Mouse (Mus musculus) neural tube, embryonic 14.5 days (tissue): Measurements from ENCODE around the gene Atpif1. TPM values are rescaled to one million over a fixed set of nuclear protein-coding genes. Genes with fewer than 3 reads are reported as not detected.

Source experiments
- ATAC-seq: fragments of 200-750 bp; cut with Nextera tagmentation; 2 replicates; pipeline ENCODE4 v1.8.0; 2017; ENCODE audit warnings: low read depth, mild to moderate bottlenecking, moderate TSS enrichment, moderate library complexity
- H3K27ac ChIP-seq: fragments of 300-500 bp; sonication (generic); 2 replicates; pipeline ENCODE4 v1.5.1; 2014; ENCODE audit warnings: low read depth, mild to moderate bottlenecking, control low read depth, low read length, moderate library complexity, mixed read lengths
- H3K27me3 ChIP-seq: fragments of 300-500 bp; sonication (generic); 2 replicates; pipeline ENCODE4 v1.6.1; 2014; ENCODE audit warnings: low read length; ENCODE audit not compliant: control insufficient read depth, insufficient read depth
- H3K36me3 ChIP-seq: fragments of 300-500 bp; sonication (generic); 2 replicates; pipeline ENCODE4 v1.6.1; 2014; ENCODE audit warnings: low read length, mixed read lengths; ENCODE audit not compliant: control insufficient read depth, insufficient read depth
- H3K4me1 ChIP-seq: fragments of 300-500 bp; sonication (generic); 2 replicates; pipeline ENCODE4 v1.6.1; 2014; ENCODE audit warnings: low read length; ENCODE audit not compliant: control insufficient read depth, insufficient read depth
- H3K4me2 ChIP-seq: fragments of 300-500 bp; sonication (generic); 2 replicates; pipeline ENCODE4 v1.6.1; 2014; ENCODE audit warnings: mild to moderate bottlenecking, low read depth, low read length, control low read depth
- H3K4me3 ChIP-seq: fragments of 300-500 bp; sonication (generic); 2 replicates; pipeline ENCODE4 v1.5.1; 2014; ENCODE audit warnings: low read depth, low read length, control low read depth, mixed read lengths
- H3K9ac ChIP-seq: fragments of 300-500 bp; sonication (generic); replicated peaks from 2 replicates; pipeline ENCODE4 v1.6.1; 2014; ENCODE audit warnings: low read depth, mild to moderate bottlenecking, control low read depth, low read length, mixed read lengths
- H3K9me3 ChIP-seq: fragments of 300-500 bp; sonication (generic); 2 replicates; pipeline ENCODE4 v1.6.1; 2016; ENCODE audit warnings: low read length; ENCODE audit not compliant: control insufficient read depth
- WGBS: fragments of 180-500 bp; shearing (Covaris S2); extraction: QIAGEN DNeasy Blood & Tissue Kit; methylation state at CpG from one replicate; pipeline ENCODE4 v1.1.7; 2014; 5-methylcytosine and 5-hydroxymethylcytosine counted together
- polyA plus RNA-seq: library from polyadenylated mRNA; unstranded; fragments of >200 nt; fragmentation: Nextera tagmentation; extraction: Ambion mirVana; gene quantifications from 2 replicates; pipeline ENCODE4 v1.2.1, GENCODE M21; 2014

Gene Atpif1
- polyA plus RNA-seq, 1 experiment from 2014 or later: 1,728 TPM

DNA sequence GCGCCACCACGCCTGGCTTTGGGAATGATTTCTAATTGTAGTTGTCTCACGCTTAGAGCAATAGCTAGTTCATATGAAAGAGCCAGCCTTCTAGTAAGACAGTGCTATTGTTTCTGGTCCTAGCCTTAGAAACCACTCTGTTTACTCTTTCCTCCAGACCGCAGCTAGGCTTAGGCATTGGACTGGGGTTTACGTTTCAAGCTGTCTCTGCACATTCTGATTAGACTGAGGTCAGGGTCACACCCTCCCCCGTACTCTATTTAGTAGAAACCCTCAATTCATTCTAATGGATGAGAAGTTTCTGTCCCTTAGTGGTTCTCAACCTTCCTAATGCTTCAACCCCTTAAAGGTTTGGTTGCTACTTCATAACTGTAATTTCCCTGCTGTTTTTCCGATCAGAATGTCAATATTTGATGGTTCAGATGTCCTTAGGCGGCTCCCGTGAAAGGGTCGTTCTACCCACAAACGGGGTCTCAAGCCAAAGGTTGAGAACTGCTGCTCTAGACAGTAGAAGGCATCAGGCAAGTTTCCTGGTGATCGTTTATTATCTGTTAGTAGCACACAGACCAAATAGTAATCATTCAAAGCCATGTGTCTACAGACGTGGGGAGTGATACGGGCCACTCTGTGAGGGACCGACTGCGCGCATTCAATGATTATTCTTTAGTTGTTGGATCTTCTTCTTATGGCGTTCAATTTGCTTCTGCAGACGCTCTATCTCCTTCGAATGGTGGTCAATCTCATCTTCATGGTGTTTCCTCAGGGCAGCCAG lies 3.2 kb downstream of the Atpif1 start:
- Histone ChIP-seq H3K4me3 (no peak overlapping the region), H3K4me2 (no peak overlapping the region), H3K36me3 (peaks cover 5% of the 10 kb centered on the region), H3K27ac (no peak overlapping the region), H3K9ac (no peak overlapping the region), H3K27me3 (no peaks in the 10 kb centered on the region; the same call in 1 of the 2 replicates), H3K4me1 (peaks cover 5% of the 10 kb centered on the region; the same call in 1 of the 2 replicates), H3K9me3 (no peaks in the 10 kb centered on the region)
- 97% methylated on average over 20 of the region's 20 CpGs for WGBS
- no peak for ATAC-seq

GRCm38 (mm10) chr4:132529344-132529743 lies 4.1 kb downstream of the Atpif1 start:
- Histone ChIP-seq H3K36me3 (peaks cover 5% of the 10 kb centered on the region), H3K27me3 (no peaks in the 10 kb centered on the region; the same call in 1 of the 2 replicates), H3K4me3 (no peak overlapping the region), H3K9ac (no peak overlapping the region), H3K4me1 (peaks cover 5% of the 10 kb centered on the region; the same call in 1 of the 2 replicates), H3K4me2 (no peak overlapping the region), H3K27ac (no peak overlapping the region), H3K9me3 (no peaks in the 10 kb centered on the region)
- WGBS: 90% methylated on average over 4 of the region's 4 CpGs
- ATAC-seq: no peak

- Histone ChIP-seq H3K27me3 (no peaks in the 10 kb centered on the region; the same call in 1 of the 2 replicates), H3K36me3 (peaks cover 5% of the 10 kb centered on the region), H3K4me3 (no peak overlapping the region), H3K4me2 (no peak overlapping the region), H3K9me3 (no peaks in the 10 kb centered on the region), H3K27ac (no peak overlapping the region), H3K4me1 (no peaks in the 10 kb centered on the region), H3K9ac (no peak overlapping the region)
- WGBS: 93% methylated on average over 8 of the region's 8 CpGs
- no peak for ATAC-seq
Observed at GRCm38 (mm10) chr4:132527917-132528522, 5.4 kb downstream of the Atpif1 start.

- Histone ChIP-seq H3K27me3 (no peaks in the 10 kb centered on the region), H3K4me3 (no peak overlapping the region), H3K9me3 (no peaks in the 10 kb centered on the region), H3K4me2 (no peak overlapping the region), H3K9ac (no peak overlapping the region), H3K27ac (no peak overlapping the region), H3K36me3 (peaks cover 5% of the 10 kb centered on the region), H3K4me1 (no peaks in the 10 kb centered on the region)
- no peak for ATAC-seq
- WGBS: 46% methylated on average over 2 of the region's 2 CpGs
Observed at GRCm38 (mm10) chr4:132526678-132527077, 6.8 kb downstream of the Atpif1 start.

- no peak for ATAC-seq
Observed at GRCm38 (mm10) chr4:132524808-132525207, 8.7 kb downstream of the Atpif1 start.

GRCm38 (mm10) chr4:132524321-132524741 lies 9.1 kb downstream of the Atpif1 start:
- 18% methylated on average over 11 of the region's 11 CpGs for WGBS
- Histone ChIP-seq H3K27ac (no peak overlapping the region), H3K4me2 (no peak overlapping the region), H3K27me3 (no peaks in the 10 kb centered on the region), H3K9me3 (no peaks in the 10 kb centered on the region), H3K4me1 (no peaks in the 10 kb centered on the region), H3K4me3 (no peak overlapping the region), H3K36me3 (no peaks in the 10 kb centered on the region), H3K9ac (no peak overlapping the region)
- ATAC-seq: no peak

More at GRCm38 (mm10) chr4:132524808-132525207, 8.7 kb downstream of the Atpif1 start:
- Histone ChIP-seq H3K4me2 (no peak overlapping the region), H3K36me3 (no peaks in the 10 kb centered on the region), H3K27ac (no peak overlapping the region), H3K4me3 (no peak overlapping the region), H3K9ac (no peak overlapping the region), H3K27me3 (no peaks in the 10 kb centered on the region), H3K9me3 (no peaks in the 10 kb centered on the region), H3K4me1 (no peaks in the 10 kb centered on the region)
- WGBS: 42% methylated on average over 6 of the region's 6 CpGs

GRCm38 (mm10) chr4:132519188-132519587 lies 14.3 kb downstream of the Atpif1 start:
- WGBS: 92% methylated on average over 3 of the region's 3 CpGs
- no peak overlapping the region for H3K4me3 ChIP-seq
- no peaks in the 10 kb centered on the region for H3K9me3 ChIP-seq
- H3K9ac ChIP-seq: no peak overlapping the region
- H3K4me2 ChIP-seq: no peak overlapping the region
- H3K4me1 ChIP-seq: peaks cover 8% of the 10 kb centered on the region; the same call in 1 of the 2 replicates
- H3K27ac ChIP-seq: no peak overlapping the region
- no peaks in the 10 kb centered on the region for H3K36me3 ChIP-seq
- no peak for ATAC-seq
- no peaks in the 10 kb centered on the region for H3K27me3 ChIP-seq

GRCm38 (mm10) chr4:132518066-132518465 lies 15.4 kb downstream of the Atpif1 start:
- no peak overlapping the region for H3K9ac ChIP-seq
- peaks cover 8% of the 10 kb centered on the region; the same call in 1 of the 2 replicates for H3K4me1 ChIP-seq
- no peaks in the 10 kb centered on the region for H3K9me3 ChIP-seq
- H3K36me3 ChIP-seq: no peaks in the 10 kb centered on the region
- H3K27me3 ChIP-seq: no peaks in the 10 kb centered on the region; the same call in 1 of the 2 replicates
- H3K4me2 ChIP-seq: no peak overlapping the region
- H3K27ac ChIP-seq: no peak overlapping the region
- WGBS: 58% methylated on average over 8 of the region's 8 CpGs
- no peak for ATAC-seq
- no peak overlapping the region for H3K4me3 ChIP-seq
